Mouse (Mus musculus) thymus, adult 2 months (tissue): ENCODE measurements around the gene Dhx16.

Source experiments
- CTCF ChIP-seq: fragments of 200-500 bp; IDR thresholded peaks from 2 replicates; pipeline ENCODE4 v1.5.1; 2012; ENCODE audit warnings: mild to moderate bottlenecking, control low read depth, low read length, moderate library complexity, borderline replicate concordance; ENCODE audit not compliant: control insufficient read depth, poor library complexity, insufficient read depth; ENCODE audit errors: extremely low read depth
- POLR2A ChIP-seq: fragments of 200-500 bp; IDR thresholded peaks from 2 replicates; pipeline ENCODE4 v1.6.1; 2012; ENCODE audit warnings: mild to moderate bottlenecking, low read length, control low read depth, moderate library complexity; ENCODE audit not compliant: control insufficient read depth, poor library complexity, insufficient read depth; ENCODE audit errors: extremely low read depth

DNA sequence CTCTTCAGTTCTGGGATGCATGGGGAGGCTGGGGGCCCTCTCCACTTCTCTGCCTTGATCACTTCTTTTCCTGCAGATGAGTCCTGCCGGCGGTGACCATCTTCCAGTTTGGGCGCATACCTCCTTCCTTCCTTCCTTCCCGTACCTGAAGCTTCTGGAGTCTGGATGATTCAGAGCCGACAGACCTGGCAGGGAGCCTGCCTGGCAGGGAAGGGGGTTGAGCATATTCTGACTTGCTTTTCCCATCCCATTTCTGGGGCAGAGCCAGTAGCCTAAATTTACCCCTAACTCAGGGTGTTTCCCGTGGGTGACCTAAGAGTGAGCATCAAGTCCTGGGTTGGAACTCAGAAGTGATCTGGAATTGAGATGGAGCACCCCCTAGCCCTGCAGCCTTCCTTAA, 4.9 kb upstream of the Dhx16 start:
- no peak for TF ChIP-seq CTCF
- TF ChIP-seq POLR2A: no peak
